In genomic region chr17:88318207-88318791, GRCm38 (mm10) we compare ENCODE assay signal across 12 mouse cellular contexts.
A peak's percentile ranks its signal among the peaks of the same experiment; 100 is the strongest.
DNase-seq lines count a peak whose midpoint lies in the region; ATAC-seq and TF ChIP-seq lines count a peak whose summit lies in the region.
"Had no signal": no experiment of that assay in that cellular context is flagged by ENCODE, and none has a peak within 500 bp of the region (broad histone marks: within the 10 kb centered on the region; RNA-seq: fewer than 3 reads in every experiment).

No protein-coding gene starts in this region.

- no peak for TF ChIP-seq EP300 in liver, postnatal 0 days (IDR thresholded peaks at IDR 0.05; ENCODE audit: low read depth)

- H3K4me3 ChIP-seq in lung, embryonic 14.5 days (ENCODE audit: low read depth, low read length): no peak overlapping the region
- H3K4me3 ChIP-seq in liver, postnatal 0 days (ENCODE audit: low read depth, low read length): no peak overlapping the region
- H3K4me3 ChIP-seq: hindbrain, embryonic 13.5 days; midbrain, embryonic 10.5 days had no signal

- TF ChIP-seq CTCF in lung, embryonic 14.5 days (IDR thresholded peaks at IDR 0.05; ENCODE audit: low read depth): no peak
- no peak for TF ChIP-seq CTCF in liver, postnatal 0 days (IDR thresholded peaks at IDR 0.05; ENCODE audit: low read depth)

- no peak overlapping the region for H3K9ac ChIP-seq in lung, embryonic 14.5 days
- no peak overlapping the region for H3K9ac ChIP-seq in liver, postnatal 0 days (replicated peaks)
- H3K9ac ChIP-seq: hindbrain, embryonic 13.5 days had no signal

- no peaks in the 10 kb centered on the region for H3K27me3 ChIP-seq in lung, embryonic 14.5 days (ENCODE audit: insufficient read depth, low read length)
- no peaks in the 10 kb centered on the region for H3K27me3 ChIP-seq in liver, postnatal 0 days (ENCODE audit: insufficient read depth, low read length)

- H3K27ac ChIP-seq in lung, embryonic 14.5 days (ENCODE audit: low read depth): no peak overlapping the region
- no peak overlapping the region for H3K27ac ChIP-seq in liver, postnatal 0 days (ENCODE audit: low read depth)
- H3K27ac ChIP-seq: hindbrain, embryonic 13.5 days; midbrain, embryonic 10.5 days had no signal

- no peaks in the 10 kb centered on the region for H3K36me3 ChIP-seq in lung, embryonic 14.5 days (ENCODE audit: insufficient read depth)
- H3K36me3 ChIP-seq in liver, postnatal 0 days (replicated peaks; ENCODE audit: insufficient read depth, low read length): no peaks in the 10 kb centered on the region
- H3K36me3 ChIP-seq: hindbrain, embryonic 13.5 days; midbrain, embryonic 10.5 days had no signal

- no peak overlapping the region for H3K4me2 ChIP-seq in lung, embryonic 14.5 days
- H3K4me2 ChIP-seq in liver, postnatal 0 days (ENCODE audit: low read depth, low read length): no peak overlapping the region
- H3K4me2 ChIP-seq: hindbrain, embryonic 13.5 days had no signal

- no peaks in the 10 kb centered on the region for H3K9me3 ChIP-seq in lung, embryonic 14.5 days (ENCODE audit: low read depth, low read length)
- H3K9me3 ChIP-seq in liver, postnatal 0 days (ENCODE audit: low read length): no peaks in the 10 kb centered on the region
- H3K9me3 ChIP-seq: hindbrain, embryonic 13.5 days; midbrain, embryonic 10.5 days had no signal

- 42% methylated on average over 16 of the region's 16 CpGs for WGBS in lung, embryonic 14.5 days
- 73% methylated on average over 16 of the region's 16 CpGs for WGBS in liver, postnatal 0 days (ENCODE audit: insufficient replicate concordance)

- peak; percentile 76 for ATAC-seq in lung, embryonic 14.5 days (ENCODE audit: insufficient read depth)
- ATAC-seq in liver, postnatal 0 days: no peak

- no peaks in the 10 kb centered on the region for H3K4me1 ChIP-seq in lung, embryonic 14.5 days (ENCODE audit: insufficient read depth)
- no peaks in the 10 kb centered on the region for H3K4me1 ChIP-seq in liver, postnatal 0 days (ENCODE audit: insufficient read depth)
- H3K4me1 ChIP-seq: hindbrain, embryonic 13.5 days had no signal

- peak; percentile 69 for DNase-seq in adrenal gland, postnatal 14 days
- DNase-seq in adrenal gland, postnatal 4 days (ENCODE audit: low spot score in 2 of 2): no peak
- peak; percentile 50 for DNase-seq in lung, embryonic 14.5 days
- DNase-seq in lung, postnatal 25 days (ENCODE audit: low spot score): no peak
- peak; percentile 20 for DNase-seq in kidney, adult 9 months
- peak; percentile 19 for DNase-seq in liver, postnatal 0 days
- no peak for DNase-seq in natural killer cell, adult 2 months (ENCODE audit: low spot score in 2 of 2)
- DNase-seq in layer of hippocampus, postnatal 10 days (ENCODE audit: low spot score in 2 of 2): no peak
- DNase-seq: B cell, adult 2 months; cerebellum, adult 11-12 months had no signal

Comparison
In these comparisons a context has a peak if more than half of its experiments do, and no peak if none do; other contexts are left out.
1. DNase-seq: peak in adrenal gland, postnatal 14 days (single experiment), lung, embryonic 14.5 days (single experiment), kidney, adult 9 months (single experiment) and liver, postnatal 0 days (single experiment); none in adrenal gland, postnatal 4 days (0 of 2), lung, postnatal 25 days (single experiment), natural killer cell, adult 2 months (0 of 2) and layer of hippocampus, postnatal 10 days (0 of 2).